Mouse (Mus musculus): ENCODE measurements around the gene Clk3. TPM values are rescaled to one million over a fixed set of nuclear protein-coding genes. Genes with fewer than 3 reads are reported as not detected.
A peak's percentile ranks its signal among the peaks of the same experiment; 100 is the strongest.

Clk3 gene
- polyA plus RNA-seq, 1 experiment from 2014 or later = 57.1 TPM

- Histone ChIP-seq H3K9ac (no peak overlapping the region), H3K4me2 (peak overlapping the region; percentile 88; the same call in 1 of the 2 replicates), H3K36me3 (peaks cover 92% of the 10 kb centered on the region), H3K9me3 (no peaks in the 10 kb centered on the region), H3K27me3 (replicated peaks) (no peaks in the 10 kb centered on the region), H3K27ac (replicated peaks) (no peak overlapping the region), H3K4me3 (no peak overlapping the region), H3K4me1 (peaks cover 34% of the 10 kb centered on the region)
- no peak for ATAC-seq (ENCODE audit: extremely low read depth, insufficient number of reproducible peaks, low FRiP score, low TSS enrichment)
- 58% methylated on average over 3 of the region's 3 CpGs for WGBS
Observed at GRCm38 (mm10) chr9:57757578-57757977, 8.1 kb downstream of the Clk3 start.

DNA sequence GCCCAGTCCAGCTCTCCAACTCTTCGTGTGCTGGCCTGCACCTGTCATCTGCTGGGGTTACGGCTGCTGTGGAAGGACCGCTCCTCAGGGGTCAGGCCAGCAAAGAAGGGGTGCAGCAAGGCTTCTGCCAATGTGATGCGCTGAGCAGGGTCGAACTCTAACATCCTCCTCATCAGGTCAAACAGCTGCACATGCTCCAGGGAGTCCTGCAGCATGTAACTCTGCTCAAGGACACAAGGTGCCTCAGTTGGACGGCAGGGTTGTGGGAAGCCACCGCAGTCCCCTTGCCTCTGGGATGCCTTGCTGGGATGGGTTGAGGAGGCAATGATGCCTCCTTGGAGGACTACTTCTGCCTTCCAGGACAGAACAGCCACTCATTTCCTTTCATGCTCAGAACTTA, 14.8 kb downstream of the Clk3 start:
- Histone ChIP-seq H3K9me3 (no peaks in the 10 kb centered on the region), H3K4me2 (no peak overlapping the region), H3K27me3 (replicated peaks) (no peaks in the 10 kb centered on the region), H3K4me1 (0 out of 2 replicates have a peak, but pooled peaks cover 6% of the 10 kb centered on the region), H3K27ac (replicated peaks) (no peak overlapping the region), H3K9ac (no peak overlapping the region; the same call in 1 of the 2 replicates), H3K36me3 (peaks cover 100% of the 10 kb centered on the region), H3K4me3 (no peak overlapping the region)
- 85% methylated on average over 7 of the region's 7 CpGs for WGBS
- no peak for ATAC-seq (ENCODE audit: extremely low read depth, insufficient number of reproducible peaks, low FRiP score, low TSS enrichment)

DNA sequence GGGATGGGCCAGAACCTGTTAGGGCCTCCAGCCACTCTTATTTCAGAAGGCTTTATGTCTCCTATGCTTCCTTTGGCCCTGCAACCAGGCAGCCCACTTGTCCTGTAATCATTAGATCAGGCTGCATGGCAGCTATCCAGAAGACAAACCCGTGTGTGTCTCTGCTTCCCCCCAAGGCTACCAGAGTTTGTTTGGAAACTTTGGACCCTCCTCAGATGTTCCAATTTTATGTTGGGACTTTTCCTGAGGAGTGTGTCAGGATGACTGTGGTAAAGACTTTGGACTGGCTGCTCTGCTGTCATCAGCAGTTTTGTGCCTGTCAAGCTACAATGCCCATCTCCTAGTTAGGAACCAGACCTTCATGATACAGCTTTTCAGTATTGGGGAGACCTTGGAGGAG, 16.8 kb downstream of the Clk3 start:
- WGBS = 26% methylated on average over 1 of the region's 1 CpGs

GRCm38 (mm10) chr9:57748137-57748536, 17.5 kb downstream of the Clk3 start:
- H3K27me3 ChIP-seq (replicated peaks) = no peaks in the 10 kb centered on the region
- ATAC-seq (ENCODE audit: extremely low read depth, insufficient number of reproducible peaks, low FRiP score, low TSS enrichment) = no peak
- no peak overlapping the region for H3K27ac ChIP-seq (replicated peaks)
- H3K4me2 ChIP-seq = no peak overlapping the region
- H3K9ac ChIP-seq = no peak overlapping the region; the same call in 1 of the 2 replicates
- no peaks in the 10 kb centered on the region for H3K9me3 ChIP-seq
- no peak overlapping the region for H3K4me3 ChIP-seq
- H3K4me1 ChIP-seq = 0 out of 2 replicates have a peak, but pooled peaks cover 6% of the 10 kb centered on the region
- WGBS = 80% methylated on average over 6 of the region's 6 CpGs
- peaks cover 92% of the 10 kb centered on the region for H3K36me3 ChIP-seq

More for the DNA sequence above, 16.8 kb downstream of the Clk3 start:
- no peak overlapping the region for H3K27ac ChIP-seq (replicated peaks)
- H3K4me1 ChIP-seq = 0 out of 2 replicates have a peak, but pooled peaks cover 6% of the 10 kb centered on the region
- H3K36me3 ChIP-seq = peaks cover 95% of the 10 kb centered on the region
- H3K27me3 ChIP-seq (replicated peaks) = no peaks in the 10 kb centered on the region
- ATAC-seq (ENCODE audit: extremely low read depth, insufficient number of reproducible peaks, low FRiP score, low TSS enrichment) = no peak
- no peak overlapping the region for H3K9ac ChIP-seq
- no peak overlapping the region for H3K4me2 ChIP-seq
- no peak overlapping the region for H3K4me3 ChIP-seq
- H3K9me3 ChIP-seq = no peaks in the 10 kb centered on the region

DNA sequence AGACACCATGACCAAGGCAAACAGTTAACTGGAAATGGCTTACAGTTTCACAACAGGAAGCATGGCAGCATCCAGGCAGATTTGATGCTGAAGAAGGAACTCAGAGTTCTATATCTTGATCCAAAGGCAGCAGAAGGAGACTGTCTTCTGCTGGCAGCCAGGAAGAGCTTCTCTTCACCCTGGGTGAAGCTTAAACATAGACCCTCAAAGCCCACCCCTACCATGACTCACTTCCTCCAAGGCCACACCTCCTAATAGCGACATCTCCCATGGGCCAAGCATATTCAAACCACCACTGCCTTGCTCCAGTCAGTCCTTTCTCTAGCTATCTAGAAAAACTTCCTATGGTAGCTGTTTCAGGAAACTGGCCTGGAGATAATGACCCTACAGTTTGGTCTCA, 18.6 kb downstream of the Clk3 start:
- H3K27me3 ChIP-seq (replicated peaks) = no peaks in the 10 kb centered on the region
- 68% methylated on average over 1 of the region's 1 CpGs for WGBS
- 0 out of 2 replicates have a peak, but pooled peaks cover 6% of the 10 kb centered on the region for H3K4me1 ChIP-seq
- no peak overlapping the region for H3K27ac ChIP-seq (replicated peaks)
- H3K9me3 ChIP-seq = no peaks in the 10 kb centered on the region
- no peak overlapping the region for H3K9ac ChIP-seq
- H3K4me3 ChIP-seq = no peak overlapping the region
- no peak for ATAC-seq (ENCODE audit: extremely low read depth, insufficient number of reproducible peaks, low FRiP score, low TSS enrichment)
- H3K36me3 ChIP-seq = peaks cover 92% of the 10 kb centered on the region
- H3K4me2 ChIP-seq = no peak overlapping the region

GRCm38 (mm10) chr9:57744462-57745091, 21.1 kb downstream of the Clk3 start:
- 65% methylated on average over 3 of the region's 3 CpGs for WGBS
- Histone ChIP-seq H3K27ac (replicated peaks) (no peak overlapping the region), H3K4me3 (no peak overlapping the region), H3K4me1 (0 out of 2 replicates have a peak, but pooled peaks cover 6% of the 10 kb centered on the region), H3K9me3 (no peaks in the 10 kb centered on the region), H3K4me2 (no peak overlapping the region), H3K9ac (no peak overlapping the region), H3K27me3 (replicated peaks) (no peaks in the 10 kb centered on the region), H3K36me3 (peaks cover 91% of the 10 kb centered on the region)
- ATAC-seq (ENCODE audit: extremely low read depth, insufficient number of reproducible peaks, low FRiP score, low TSS enrichment) = no peak

DNA sequence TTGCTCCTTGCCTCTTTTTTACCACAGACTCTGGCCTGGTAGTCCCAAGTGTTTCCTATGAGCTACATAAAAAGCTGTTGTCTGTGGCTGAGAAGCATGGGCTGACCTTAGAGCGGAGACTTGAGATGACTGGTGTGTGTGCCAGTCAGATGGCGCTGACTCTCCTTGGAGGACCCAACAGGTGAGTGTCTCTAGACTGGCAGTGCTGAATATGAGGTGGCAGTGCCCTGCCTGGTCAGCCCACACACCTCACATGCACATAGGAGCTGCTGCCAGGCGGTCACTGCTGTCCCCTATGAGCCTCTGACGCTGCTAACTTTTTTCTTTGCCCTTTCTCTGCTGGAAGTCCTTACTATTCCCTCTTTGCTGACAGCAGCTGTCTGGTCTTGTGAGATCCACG, 25.8 kb downstream of the Clk3 start:
- ATAC-seq (ENCODE audit: extremely low read depth, insufficient number of reproducible peaks, low FRiP score, low TSS enrichment) = no peak
- Histone ChIP-seq H3K27me3 (replicated peaks) (no peaks in the 10 kb centered on the region), H3K9me3 (no peaks in the 10 kb centered on the region), H3K4me1 (peaks cover 8% of the 10 kb centered on the region), H3K27ac (replicated peaks) (no peak overlapping the region), H3K9ac (no peak overlapping the region), H3K36me3 (peaks cover 62% of the 10 kb centered on the region), H3K4me2 (no peak overlapping the region), H3K4me3 (no peak overlapping the region)
- WGBS = 84% methylated on average over 5 of the region's 5 CpGs

- H3K9ac ChIP-seq = no peak overlapping the region
- H3K4me2 ChIP-seq = no peak overlapping the region
- H3K9me3 ChIP-seq = no peaks in the 10 kb centered on the region
- H3K27ac ChIP-seq (replicated peaks) = no peak overlapping the region
- WGBS = 95% methylated on average over 6 of the region's 6 CpGs
- no peaks in the 10 kb centered on the region for H3K27me3 ChIP-seq (replicated peaks)
- peaks cover 8% of the 10 kb centered on the region for H3K4me1 ChIP-seq
- ATAC-seq (ENCODE audit: extremely low read depth, insufficient number of reproducible peaks, low FRiP score, low TSS enrichment) = no peak
- H3K4me3 ChIP-seq = no peak overlapping the region
- peaks cover 54% of the 10 kb centered on the region for H3K36me3 ChIP-seq
Observed at GRCm38 (mm10) chr9:57733606-57734005, 32.1 kb downstream of the Clk3 start.

DNA sequence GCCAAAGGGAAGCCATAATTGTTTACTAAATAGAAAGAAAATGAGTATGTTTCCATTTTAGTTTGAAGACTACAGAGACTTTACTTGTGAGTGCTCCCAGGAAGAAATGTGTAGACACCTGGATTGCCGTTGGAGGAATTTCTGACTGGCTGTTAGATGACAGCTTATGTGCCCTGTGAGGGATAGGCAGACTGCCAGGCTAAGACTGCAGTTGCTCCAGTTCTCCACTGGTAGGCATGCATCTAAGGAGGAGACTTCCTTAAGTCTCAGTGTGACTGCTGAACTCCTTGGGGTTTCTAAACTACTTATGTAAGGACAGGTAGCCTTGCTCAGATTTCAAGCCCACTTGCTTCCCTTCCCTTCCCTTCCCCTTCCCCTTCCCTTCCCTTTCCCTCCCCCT, 37.3 kb downstream of the Clk3 start:
- Histone ChIP-seq H3K9me3 (no peaks in the 10 kb centered on the region), H3K27me3 (replicated peaks) (no peaks in the 10 kb centered on the region), H3K4me2 (no peak overlapping the region), H3K36me3 (peaks cover 62% of the 10 kb centered on the region), H3K27ac (replicated peaks) (no peak overlapping the region), H3K9ac (no peak overlapping the region), H3K4me3 (no peak overlapping the region), H3K4me1 (peaks cover 18% of the 10 kb centered on the region)
- WGBS = 92% methylated on average over 1 of the region's 1 CpGs
- ATAC-seq (ENCODE audit: extremely low read depth, insufficient number of reproducible peaks, low FRiP score, low TSS enrichment) = no peak

DNA sequence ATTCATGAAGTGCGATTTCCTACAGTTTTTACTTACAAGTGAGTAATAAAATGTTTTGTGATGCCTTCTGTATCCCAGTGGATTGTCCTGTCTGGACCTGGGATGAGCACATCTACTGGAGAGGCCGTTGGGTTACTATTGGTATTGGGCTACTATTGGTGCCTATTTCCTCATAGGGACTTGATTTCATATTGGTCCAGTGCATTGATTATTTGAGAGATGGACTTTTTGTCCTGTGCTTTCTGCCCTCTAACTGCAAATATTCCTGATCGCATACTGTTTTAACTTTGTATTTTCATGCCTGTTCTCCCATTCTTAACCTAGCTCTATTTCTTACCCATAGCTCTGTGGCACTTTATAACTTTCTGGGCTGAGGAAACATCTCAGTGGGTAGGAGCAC, 41.0 kb downstream of the Clk3 start:
- 94% methylated on average over 3 of the region's 3 CpGs for WGBS
- Histone ChIP-seq H3K9me3 (no peaks in the 10 kb centered on the region), H3K27ac (replicated peaks) (no peak overlapping the region), H3K4me3 (no peak overlapping the region), H3K27me3 (replicated peaks) (no peaks in the 10 kb centered on the region), H3K36me3 (peaks cover 60% of the 10 kb centered on the region), H3K4me2 (no peak overlapping the region), H3K4me1 (peaks cover 29% of the 10 kb centered on the region), H3K9ac (no peak overlapping the region)
- ATAC-seq (ENCODE audit: extremely low read depth, insufficient number of reproducible peaks, low FRiP score, low TSS enrichment) = no peak

DNA sequence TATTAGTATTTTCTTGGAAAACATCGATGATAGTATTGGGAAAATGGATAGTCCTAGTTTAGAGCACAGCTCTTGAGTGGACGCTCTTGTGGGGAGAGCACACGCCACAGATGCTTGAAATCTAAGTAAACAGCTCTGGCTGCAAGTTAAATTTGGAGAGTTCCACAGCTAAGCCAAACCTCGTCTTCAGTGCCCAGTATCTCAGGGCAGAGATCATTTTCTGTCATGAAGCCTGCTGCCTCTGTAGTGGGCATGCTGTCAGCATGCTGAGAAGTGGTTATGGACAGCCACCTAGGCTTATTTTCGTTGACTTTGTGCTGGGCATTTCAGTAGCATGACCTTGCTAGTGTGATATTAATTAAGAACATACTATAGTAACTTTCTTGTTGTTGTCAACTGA, 41.9 kb downstream of the Clk3 start:
- no peak overlapping the region for H3K9ac ChIP-seq
- no peaks in the 10 kb centered on the region for H3K27me3 ChIP-seq (replicated peaks)
- H3K27ac ChIP-seq (replicated peaks) = 0 out of 2 replicates have a peak overlapping the region, but pooled peaks have one; percentile 29
- H3K4me1 ChIP-seq = peaks cover 29% of the 10 kb centered on the region
- H3K36me3 ChIP-seq = peaks cover 59% of the 10 kb centered on the region
- no peaks in the 10 kb centered on the region for H3K9me3 ChIP-seq
- no peak for ATAC-seq (ENCODE audit: extremely low read depth, insufficient number of reproducible peaks, low FRiP score, low TSS enrichment)
- no peak overlapping the region for H3K4me3 ChIP-seq
- no peak overlapping the region for H3K4me2 ChIP-seq
- WGBS = 69% methylated on average over 5 of the region's 5 CpGs

- no peak; the same call in 1 of the 2 replicates for ATAC-seq (ENCODE audit: extremely low read depth, insufficient number of reproducible peaks, low FRiP score, low TSS enrichment)
Observed at GRCm38 (mm10) chr9:57723315-57723715, 42.3 kb downstream of the Clk3 start.

More at GRCm38 (mm10) chr9:57723315-57723715, 42.3 kb downstream of the Clk3 start:
- Histone ChIP-seq H3K27ac (replicated peaks) (peak overlapping the region; percentile 29), H3K9me3 (no peaks in the 10 kb centered on the region), H3K4me3 (no peak overlapping the region), H3K27me3 (replicated peaks) (no peaks in the 10 kb centered on the region), H3K4me1 (peaks cover 29% of the 10 kb centered on the region), H3K9ac (no peak overlapping the region), H3K36me3 (peaks cover 63% of the 10 kb centered on the region), H3K4me2 (no peak overlapping the region)
- WGBS = 43% methylated on average over 5 of the region's 5 CpGs
